Mouse (Mus musculus): Measurements from ENCODE around the gene Timp2.

- TF ChIP-seq POLR2A (IDR thresholded peaks at IDR 0.05; ENCODE audit: low read depth, low read length) (no peak), CTCF (conservative IDR thresholded peaks at IDR 0.05; ENCODE audit: insufficient read depth, insufficient read length, low read depth, low read length) (no peak)
Measured at GRCm38 (mm10) chr11:118364021-118364420, 8.5 kb upstream of the Timp2 start.
